ENCODE assay signal across 18 mouse cellular contexts in genomic region chr9:117059586-117059985, GRCm38 (mm10).
A peak's percentile ranks its signal among the peaks of the same experiment; 100 is the strongest.
DNase-seq lines count a peak whose midpoint lies in the region; ATAC-seq and TF ChIP-seq lines count a peak whose summit lies in the region.
"Had no signal": no experiment of that assay in that cellular context is flagged by ENCODE, and none has a peak within 500 bp of the region (broad histone marks: within the 10 kb centered on the region; RNA-seq: fewer than 3 reads in every experiment).

No protein-coding gene starts in this region.

- H3K4me3 ChIP-seq in heart, embryonic 12.5 days, result no peak overlapping the region
- no peak overlapping the region for H3K4me3 ChIP-seq in cerebellum, adult 2 months (replicated peaks; ENCODE audit: insufficient read depth, low read depth, low read length)
- H3K4me3 ChIP-seq: stomach, embryonic 15.5 days had no signal

- intact Hi-C loops in gastrocnemius, postnatal 36 days (cut with DNase I), result no loop called here
- intact Hi-C loops in heart, postnatal 36 days (cut with DNase I), result no loop called here

- no peak overlapping the region for H3K27ac ChIP-seq in heart, embryonic 12.5 days (ENCODE audit: poor library complexity, severe bottlenecking)
- no peak overlapping the region for H3K27ac ChIP-seq in cerebellum, adult 2 months (ENCODE audit: insufficient read depth, low read length)
- H3K27ac ChIP-seq: stomach, embryonic 15.5 days had no signal

- H3K4me2 ChIP-seq in heart, embryonic 12.5 days, result no peak overlapping the region
- H3K4me2 ChIP-seq: midbrain, embryonic 11.5 days; stomach, embryonic 15.5 days had no signal

- no peak for ATAC-seq in heart, embryonic 12.5 days (ENCODE audit: insufficient number of reproducible peaks, low FRiP score)
- no peak for ATAC-seq in megakaryocyte progenitor cell, adult 5-6 weeks (replicated peaks; ENCODE audit: poor library complexity)
- ATAC-seq: forebrain, embryonic 14.5 days; intestine, postnatal 0 days had no signal

- peaks cover 4% of the 10 kb centered on the region; the same call in 1 of the 2 replicates for H3K36me3 ChIP-seq in heart, embryonic 12.5 days

- TF ChIP-seq POLR2A in cerebellum, adult 2 months (IDR thresholded peaks at IDR 0.05; ENCODE audit: borderline replicate concordance, insufficient read depth, low read length), result no peak

- H3K27me3 ChIP-seq in heart, embryonic 12.5 days (replicated peaks), result no peaks in the 10 kb centered on the region
- H3K27me3 ChIP-seq in cerebellum, adult 2 months (ENCODE audit: control insufficient read depth, insufficient read depth, low read length), result no peaks in the 10 kb centered on the region; the same call in 1 of the 2 replicates
- H3K27me3 ChIP-seq: stomach, embryonic 15.5 days had no signal

- no peak for TF ChIP-seq CTCF in cerebellum, adult 2 months (IDR thresholded peaks at IDR 0.05; ENCODE audit: borderline replicate concordance, insufficient read depth, low read depth, low read length)

- no peaks in the 10 kb centered on the region for H3K9me3 ChIP-seq in heart, embryonic 12.5 days (replicated peaks)
- H3K9me3 ChIP-seq: stomach, embryonic 15.5 days had no signal

- 0 out of 2 replicates have a peak, but pooled peaks cover 2% of the 10 kb centered on the region for H3K4me1 ChIP-seq in heart, embryonic 12.5 days (replicated peaks)
- H3K4me1 ChIP-seq in cerebellum, adult 2 months (ENCODE audit: control insufficient read depth, insufficient read depth, low read length), result no peaks in the 10 kb centered on the region
- H3K4me1 ChIP-seq: stomach, embryonic 15.5 days had no signal

- WGBS in heart, embryonic 12.5 days, result 83% methylated on average over 1 of the region's 1 CpGs
- WGBS in cerebellum, adult 2 months, result 21% methylated on average over 1 of the region's 1 CpGs

- DNase-seq in heart, adult 11 months, result peak; percentile 95
- peak; percentile 53 for DNase-seq in gastrocnemius, adult 18-20 months (ENCODE audit: low spot score)
- peak; percentile 32 to 36 for DNase-seq in gastrocnemius, postnatal 36 days
- DNase-seq in heart, postnatal 36 days, result peak; percentile 28 to 49
- no peak for DNase-seq in cerebellum, adult 2 months
- DNase-seq: adrenal gland, postnatal 10 days; cerebellum, adult 8-10 months; cerebellum, postnatal 36 days; layer of hippocampus, adult 9-11 months; right cerebral cortex, adult 18-20 months; right cerebral cortex, postnatal 4 days; thymus, postnatal 36 days had no signal

- H3K9ac ChIP-seq in heart, embryonic 12.5 days, result no peak overlapping the region
- H3K9ac ChIP-seq: stomach, embryonic 15.5 days had no signal

Comparison
In these comparisons a context has a peak if more than half of its experiments do, and no peak if none do; other contexts are left out.
1. DNase-seq: peak in heart, adult 11 months (single experiment), gastrocnemius, adult 18-20 months (single experiment), gastrocnemius, postnatal 36 days (2 of 2) and heart, postnatal 36 days (2 of 2); none in cerebellum, adult 2 months (0 of 2).